Mouse (Mus musculus) spleen, adult 10 weeks (tissue): Measurements from ENCODE around the gene Vmn1r113. TPM values are rescaled to one million over a fixed set of nuclear protein-coding genes. Genes with fewer than 3 reads are reported as not detected.

Source experiments
- polyA plus RNA-seq: library from polyadenylated mRNA; stranded (reverse); fragments of 350-450 nt; fragmentation: Illumina TruSeq; extraction: RNeasy Lipid Tissue Mini Kit (QIAGEN cat#74804); gene quantifications from one replicate; pipeline ENCODE4 v1.2.3, GENCODE M21; 2015; ENCODE audit warnings: low replicate concordance; ENCODE audit not compliant: insufficient read depth

The Vmn1r113 gene
- polyA plus RNA-seq = not detected

GRCm38 (mm10) chr7:20786985-20787384, at the start of gene Vmn1r113:
Gene Vmn1r113 (plus strand): TSS chr7:20787285.

DNA sequence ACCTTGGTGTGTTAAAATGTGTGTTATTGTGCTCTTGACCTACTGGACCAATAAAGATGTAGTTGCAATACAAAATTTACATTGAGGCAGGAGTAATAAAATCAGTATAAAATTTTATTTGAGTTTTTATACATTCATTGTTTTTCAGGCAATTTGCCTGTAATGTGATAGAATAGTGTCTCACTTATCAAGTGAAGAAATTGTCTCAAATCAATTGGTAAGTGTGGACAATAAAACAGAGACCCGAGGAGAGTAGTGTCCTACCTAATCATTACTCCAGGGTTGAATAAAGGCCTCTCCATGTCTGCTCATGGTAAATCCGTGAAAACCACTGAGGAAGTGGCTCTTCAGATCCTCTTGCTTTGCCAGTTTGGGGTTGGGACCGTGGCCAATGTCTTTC, 16.2 kb upstream of the Vmn1r113 start, which contains the start of gene Vmn1r112:
Vmn1r112 (plus strand) TSS at position 301 of the 400 bp plus-strand sequence.

DNA sequence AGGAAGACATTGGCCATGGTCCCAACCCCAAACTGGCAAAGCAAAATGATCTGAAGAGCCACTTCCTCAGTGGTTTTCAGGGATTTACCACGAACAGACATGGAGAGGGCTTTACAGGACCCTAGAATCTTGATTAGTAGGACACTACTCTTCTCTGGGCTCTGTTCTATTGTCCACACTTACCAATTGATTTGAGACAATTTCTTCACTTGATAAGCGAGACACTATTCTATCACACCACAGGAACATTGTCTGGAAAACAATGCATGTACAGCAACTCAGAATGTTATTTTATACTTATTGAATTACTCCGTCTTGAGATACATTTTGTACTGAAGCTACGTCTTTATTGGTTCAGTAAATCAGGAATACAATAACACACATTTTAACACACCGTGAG, 25.0 kb downstream of the Vmn1r113 start, which contains the start of gene Vmn1r114:
Vmn1r114 (minus strand) TSS at position 101 of the 400 bp plus-strand sequence.

Other genes starting within 250 kb of the Vmn1r113 start
- gene Gm5726, start 241.5 kb upstream of the Vmn1r113 start, polyA plus RNA-seq = not detected
- not detected for gene Gm4141, start 211.0 kb upstream of the Vmn1r113 start, polyA plus RNA-seq
- gene Gm4513, start 188.3 kb upstream of the Vmn1r113 start, polyA plus RNA-seq = not detected
- not detected for gene Vmn1r107, start 118.4 kb upstream of the Vmn1r113 start, polyA plus RNA-seq
- gene Vmn1r111, start 84.1 kb upstream of the Vmn1r113 start, polyA plus RNA-seq = not detected
- not detected for gene Gm10668, start 56.7 kb upstream of the Vmn1r113 start, polyA plus RNA-seq
- gene Vmn1r112, start 16.1 kb upstream of the Vmn1r113 start, polyA plus RNA-seq = not detected
- not detected for gene Vmn1r114, start 24.9 kb downstream of the Vmn1r113 start, polyA plus RNA-seq
- gene Vmn1r115, start 57.7 kb downstream of the Vmn1r113 start, polyA plus RNA-seq = not detected
- gene Vmn1r116, start 85.0 kb downstream of the Vmn1r113 start, polyA plus RNA-seq = not detected
- gene Vmn1r117, start 96.8 kb downstream of the Vmn1r113 start, polyA plus RNA-seq = not detected
- not detected for gene Vmn1r118, start 125.1 kb downstream of the Vmn1r113 start, polyA plus RNA-seq
- not detected for gene Vmn1r119, start 225.2 kb downstream of the Vmn1r113 start, polyA plus RNA-seq